Mouse (Mus musculus): ENCODE measurements around the gene March8. TPM values are rescaled to one million over a fixed set of nuclear protein-coding genes. Genes with fewer than 3 reads are reported as not detected.

March8 gene
- total RNA-seq, 2 experiments from 2014 or later: 4.7 to 15.1 TPM

- no peak for ATAC-seq (ENCODE audit: poor library complexity, severe bottlenecking)
These were observed 68.9 kb downstream of the March8 start for GRCm38 (mm10) chr6:116406680-116407079.

- no peak for ATAC-seq (ENCODE audit: poor library complexity, severe bottlenecking)
These were observed 69.4 kb downstream of the March8 start for GRCm38 (mm10) chr6:116407216-116407615.

DNA sequence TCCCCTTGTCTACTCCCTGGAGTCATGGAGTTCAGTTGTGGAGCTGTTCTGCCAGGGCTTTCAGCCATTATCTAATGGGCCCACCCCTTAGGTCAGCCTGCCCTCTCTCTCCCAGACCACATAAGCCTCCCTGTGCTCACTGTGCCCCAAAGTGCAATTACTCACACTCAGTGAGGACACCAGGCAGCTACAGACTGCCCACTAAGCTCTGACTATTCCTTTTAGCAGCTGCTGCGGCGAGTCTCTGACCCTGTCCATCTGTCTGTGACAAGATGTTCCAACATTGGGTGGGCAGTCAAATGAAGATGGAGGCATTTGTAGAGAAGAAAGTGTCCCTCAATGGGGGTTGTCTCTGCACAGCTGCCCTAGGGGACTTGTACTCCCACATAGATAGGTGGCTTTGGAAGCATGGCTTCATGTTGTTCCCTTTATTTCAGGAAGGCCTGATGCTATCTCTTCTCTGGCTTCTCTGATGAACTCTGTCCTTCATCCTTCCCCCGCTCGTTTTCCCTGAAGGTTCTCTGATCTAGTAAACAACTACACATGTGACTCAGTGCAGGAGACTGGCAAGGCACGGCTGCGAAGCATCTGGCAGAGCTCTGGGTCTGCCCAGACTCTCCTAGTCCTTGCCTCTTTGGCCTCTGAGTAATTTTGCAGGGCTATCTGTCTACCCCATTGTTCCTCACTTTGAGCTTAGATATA lies 70.3 kb downstream of the March8 start:
- ATAC-seq (ENCODE audit: poor library complexity, severe bottlenecking): no peak

DNA sequence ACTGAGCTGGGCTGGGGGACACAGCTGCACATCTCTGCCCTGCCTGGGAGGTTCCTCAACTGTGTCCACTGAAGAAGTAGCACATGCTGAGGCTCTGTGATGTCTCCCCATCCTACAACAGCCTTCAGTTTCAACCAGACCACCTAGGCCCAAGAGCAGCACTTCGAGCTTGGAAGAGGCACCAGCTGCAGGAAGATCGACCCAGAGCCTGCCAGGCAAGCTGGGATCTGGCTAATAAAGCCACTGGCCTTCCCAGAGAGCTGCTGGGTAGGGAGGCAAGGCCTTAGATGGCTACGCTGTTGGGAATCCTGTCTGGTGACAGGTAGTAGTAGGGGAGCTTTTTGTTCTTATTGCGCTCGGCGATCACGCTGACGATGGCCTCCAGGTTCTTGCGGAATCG lies 72.6 kb downstream of the March8 start:
- no peak for ATAC-seq (ENCODE audit: poor library complexity, severe bottlenecking)

- ATAC-seq (ENCODE audit: poor library complexity, severe bottlenecking): no peak
These were observed 73.9 kb downstream of the March8 start for GRCm38 (mm10) chr6:116411716-116412115.

DNA sequence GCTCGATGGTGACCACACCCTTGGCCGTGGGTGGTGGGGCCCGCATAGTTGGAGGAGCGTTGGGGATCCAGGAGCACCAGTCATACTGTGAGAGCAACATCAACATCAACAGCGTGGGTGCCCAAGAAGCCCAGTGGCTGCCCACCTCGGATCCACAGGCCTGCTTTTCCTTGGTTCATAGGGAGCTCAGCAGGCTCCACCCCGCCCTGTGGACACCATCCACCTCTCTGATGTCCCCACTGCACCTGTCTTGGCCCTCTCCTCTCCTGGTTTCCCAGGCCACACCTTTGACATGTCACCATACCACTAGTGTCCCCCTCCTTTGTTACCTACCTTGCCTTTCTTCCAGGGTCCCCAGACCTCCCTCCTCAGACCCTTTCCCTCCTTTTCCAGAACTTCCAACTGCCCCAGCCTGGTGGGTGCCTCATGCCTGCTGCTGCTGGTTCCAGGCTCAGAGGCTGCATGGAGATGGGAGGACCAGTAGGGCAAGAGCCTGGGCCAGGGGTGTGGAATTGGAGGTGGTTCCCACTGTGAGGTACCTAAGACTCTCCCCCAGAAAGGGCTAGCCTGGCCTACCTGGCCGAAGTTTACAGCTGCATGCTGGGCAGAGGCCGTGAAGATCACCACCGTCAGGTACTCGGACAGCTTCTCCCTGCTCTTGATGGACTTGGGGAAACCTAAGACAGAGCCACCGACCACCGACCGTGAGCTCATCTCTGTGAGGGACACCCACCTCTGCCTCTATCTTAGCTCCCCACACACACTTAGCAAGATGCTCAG lies 74.9 kb downstream of the March8 start:
- no peak for ATAC-seq (ENCODE audit: poor library complexity, severe bottlenecking)

DNA sequence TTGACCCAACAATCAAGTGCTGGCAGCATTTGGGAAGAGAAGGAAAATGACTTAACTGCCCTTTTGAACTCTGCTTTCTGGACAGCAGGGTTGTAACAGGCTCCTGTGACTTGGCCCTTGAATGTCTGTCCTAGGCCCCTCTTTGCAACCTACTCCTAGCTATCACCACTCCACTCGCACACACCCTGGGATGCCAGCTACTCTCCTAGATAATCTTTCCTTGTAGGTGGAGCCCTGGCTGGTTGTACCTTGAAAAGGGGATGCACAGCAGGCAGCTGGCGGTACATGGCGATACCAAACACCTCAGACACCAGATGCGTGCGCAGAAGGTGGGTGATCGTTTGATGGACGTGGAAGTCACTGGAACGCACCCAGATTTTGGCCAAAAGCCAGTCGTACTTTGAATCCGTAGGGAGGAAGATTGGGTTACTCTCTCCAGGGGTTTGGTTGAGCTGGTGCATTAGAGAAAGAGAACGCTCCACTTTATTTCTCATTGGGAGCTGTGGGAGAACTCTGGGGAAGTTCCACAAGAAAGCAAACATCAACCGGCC lies 77.4 kb downstream of the March8 start:
- ATAC-seq (ENCODE audit: poor library complexity, severe bottlenecking): no peak

DNA sequence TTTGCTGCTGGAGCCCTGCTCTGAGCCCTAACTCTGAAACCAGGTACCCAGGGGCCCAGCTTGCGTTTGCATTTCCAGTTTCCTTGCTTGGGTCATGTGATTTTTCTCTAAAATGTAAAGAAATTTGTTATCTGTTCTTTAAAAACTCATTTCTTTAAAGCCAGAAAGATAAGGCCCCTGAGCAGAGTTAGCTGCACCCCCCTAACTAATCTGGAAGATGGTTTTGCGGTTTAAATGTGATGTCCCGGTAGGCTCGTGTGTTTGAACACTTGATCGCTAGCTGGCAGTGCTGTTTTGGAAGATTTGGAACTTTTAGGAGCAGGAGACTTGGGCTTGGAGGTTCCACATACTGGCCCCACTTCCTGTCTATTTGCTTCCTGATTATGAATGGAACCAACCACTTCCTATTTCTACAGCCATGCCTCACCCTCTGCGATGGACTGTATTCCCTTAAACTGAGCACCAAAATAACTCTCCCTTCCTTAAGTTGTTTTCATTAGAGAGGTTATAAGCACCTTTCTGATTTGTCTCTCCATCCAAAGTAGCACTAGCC lies 78.3 kb downstream of the March8 start:
- peak; percentile 50 for ATAC-seq (ENCODE audit: poor library complexity, severe bottlenecking)

DNA sequence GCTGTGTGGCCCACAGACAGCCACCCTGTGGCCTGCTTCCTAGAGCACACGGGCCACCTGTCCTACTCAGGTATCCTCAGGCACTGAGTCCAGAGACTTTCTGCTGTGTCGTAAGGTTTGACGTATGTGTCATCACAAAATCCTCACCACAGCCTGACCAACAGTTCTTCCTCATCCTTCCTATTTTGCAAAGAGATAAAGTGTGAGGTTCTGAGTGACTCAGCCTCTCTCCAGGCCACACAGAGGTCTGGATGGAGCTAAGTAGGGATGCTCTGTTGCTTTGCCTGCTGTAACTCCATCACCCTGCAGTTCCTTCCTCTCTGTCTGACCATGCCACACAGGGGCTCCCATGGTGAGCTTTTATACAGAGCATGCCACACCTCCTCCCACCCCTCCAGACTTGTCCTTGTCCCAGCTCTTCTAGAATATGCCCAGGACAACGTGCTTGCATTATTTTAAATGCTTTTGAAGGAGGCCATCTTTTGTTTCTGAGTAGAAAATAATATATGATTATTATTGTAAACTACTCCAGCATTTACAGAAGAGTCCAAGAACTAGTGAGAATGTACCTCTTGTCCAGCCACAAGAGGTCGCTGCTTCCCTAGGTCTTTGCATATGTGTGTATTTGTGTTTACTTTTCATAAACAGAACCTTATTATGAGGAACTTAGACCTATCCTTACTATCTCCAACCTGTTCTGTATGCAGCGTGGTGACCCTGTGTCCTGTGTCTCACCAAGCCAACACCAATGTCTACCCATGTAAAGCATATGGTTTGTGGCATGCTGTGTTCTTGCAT lies 79.9 kb downstream of the March8 start:
- peak; percentile 92 for ATAC-seq (ENCODE audit: poor library complexity, severe bottlenecking)

- no peak for ATAC-seq (ENCODE audit: poor library complexity, severe bottlenecking)
These were observed 80.7 kb downstream of the March8 start for GRCm38 (mm10) chr6:116418487-116418886.

DNA sequence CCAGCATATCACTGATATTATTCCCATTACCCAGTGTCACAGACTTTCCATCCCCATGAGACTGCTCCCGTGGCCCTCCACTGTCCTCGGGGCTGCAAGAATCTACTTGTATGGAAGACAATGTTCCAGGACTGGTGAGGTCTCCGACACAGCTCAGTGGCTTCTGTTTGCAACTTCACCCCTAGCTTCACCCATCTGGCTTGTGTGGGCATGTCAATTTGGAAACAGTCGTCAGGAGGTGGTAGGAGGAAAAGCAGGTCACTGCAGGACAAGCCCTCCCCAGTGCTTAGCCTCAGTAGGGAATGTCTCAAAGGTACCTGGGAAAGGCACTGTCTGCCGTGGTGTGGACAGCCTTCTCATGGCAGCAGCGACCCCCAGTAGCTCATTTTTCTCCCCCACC lies 81.9 kb downstream of the March8 start:
- no peak for ATAC-seq (ENCODE audit: poor library complexity, severe bottlenecking)

DNA sequence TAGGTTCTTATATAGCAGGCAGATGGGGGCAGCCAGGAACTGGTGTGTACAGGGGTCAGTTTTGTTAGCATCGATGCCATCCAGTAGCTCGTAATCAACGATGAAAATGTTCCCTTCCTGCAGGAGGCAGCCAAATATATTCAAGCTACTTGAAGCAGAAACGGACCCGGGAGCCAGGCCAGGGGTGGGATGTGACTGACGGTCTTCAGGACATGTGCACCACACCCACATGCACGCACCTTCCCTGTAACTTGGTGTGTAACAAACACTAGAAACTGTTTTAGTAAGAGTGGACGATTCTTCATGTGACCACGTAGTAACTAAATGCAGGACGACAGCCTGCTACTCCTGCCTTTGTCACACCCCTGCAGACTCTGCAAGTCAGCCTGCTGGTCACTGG lies 82.4 kb downstream of the March8 start:
- no peak for ATAC-seq (ENCODE audit: poor library complexity, severe bottlenecking)

GRCm38 (mm10) chr6:116422991-116423390 lies 85.2 kb downstream of the March8 start:
- peak; percentile 79 for ATAC-seq (ENCODE audit: poor library complexity, severe bottlenecking)

DNA sequence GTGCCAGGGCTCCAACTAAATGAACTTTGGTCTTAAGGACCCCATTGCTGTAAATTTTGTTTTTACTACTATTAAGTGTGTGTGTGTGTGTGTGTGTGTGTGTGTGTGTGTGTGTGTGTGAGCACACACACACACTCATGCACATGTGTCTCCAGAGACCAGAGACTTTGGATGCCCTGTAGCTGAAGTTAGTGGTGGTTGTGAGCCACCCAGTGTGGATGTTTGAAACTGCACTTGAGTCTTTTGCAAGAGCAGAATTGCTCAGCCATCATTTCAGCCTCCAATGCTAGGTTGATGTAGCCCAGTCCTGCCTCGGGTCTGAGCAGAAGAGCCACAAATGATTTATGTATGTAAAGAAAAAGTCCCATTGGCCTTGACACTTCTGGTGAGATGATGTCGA lies 85.8 kb downstream of the March8 start:
- ATAC-seq (ENCODE audit: poor library complexity, severe bottlenecking): peak; percentile 66

- ATAC-seq (ENCODE audit: poor library complexity, severe bottlenecking): peak; percentile 10; the same call in 1 of the 2 replicates
These were observed 89.7 kb downstream of the March8 start for GRCm38 (mm10) chr6:116427552-116427951.

DNA sequence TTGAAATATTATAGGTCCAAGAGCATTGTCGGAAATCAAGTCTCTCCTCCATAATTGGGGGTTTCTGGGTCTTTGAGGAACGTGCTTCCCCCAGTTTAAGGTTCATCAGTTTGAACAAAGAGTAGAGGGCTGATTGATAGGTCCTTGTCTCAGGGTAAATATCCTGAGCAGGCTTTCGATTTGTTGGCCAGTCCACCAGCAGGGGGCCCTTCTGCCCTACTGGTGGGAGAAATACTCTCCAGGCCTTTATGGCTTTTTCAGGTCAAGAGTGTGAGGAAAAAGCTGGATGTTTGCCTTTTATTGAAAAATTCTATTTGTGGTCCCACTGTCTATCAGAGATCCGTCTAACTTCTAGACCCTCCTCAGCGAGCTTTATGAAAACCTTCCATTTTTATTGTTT lies 90.5 kb downstream of the March8 start:
- ATAC-seq (ENCODE audit: poor library complexity, severe bottlenecking): peak; percentile 67

DNA sequence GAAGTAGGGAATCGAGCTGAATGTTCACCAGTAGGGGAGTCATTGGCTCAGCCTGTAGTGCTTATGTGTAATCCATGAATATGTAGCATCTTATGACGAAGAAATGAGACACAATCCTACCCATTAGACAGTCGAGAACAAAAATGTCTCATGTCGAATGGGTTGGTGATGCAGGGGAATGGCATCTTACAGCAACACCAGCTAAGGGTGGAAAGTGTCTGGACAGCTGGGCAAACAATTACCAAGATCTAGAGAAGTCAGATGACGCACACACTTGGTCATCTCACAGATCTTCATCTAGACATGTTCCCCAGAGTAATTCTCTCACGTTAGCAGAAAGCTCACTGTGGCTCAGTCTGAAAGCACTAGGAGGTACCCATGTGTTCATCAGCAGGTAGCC lies 101.0 kb downstream of the March8 start:
- no peak for ATAC-seq (ENCODE audit: poor library complexity, severe bottlenecking)

DNA sequence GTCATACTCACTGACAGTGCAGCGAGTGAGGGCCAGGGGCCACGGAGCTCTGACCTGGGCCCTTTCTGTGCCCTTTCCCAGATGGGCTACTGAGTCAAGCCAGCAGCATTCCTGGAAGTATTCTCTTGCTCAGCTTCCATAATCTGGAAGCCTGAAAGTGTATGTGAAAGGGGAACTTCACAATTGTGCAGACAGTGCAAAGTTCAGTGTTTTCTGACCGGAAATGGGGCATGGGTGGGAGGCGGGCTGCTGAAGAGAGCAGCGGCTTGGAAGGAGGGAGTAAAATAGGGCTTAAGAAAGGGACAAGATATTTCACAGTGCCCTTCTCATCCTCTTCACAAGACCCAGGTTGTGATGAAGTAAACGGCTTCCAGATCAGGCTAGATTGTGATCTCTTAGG lies 101.7 kb downstream of the March8 start:
- ATAC-seq (ENCODE audit: poor library complexity, severe bottlenecking): no peak

DNA sequence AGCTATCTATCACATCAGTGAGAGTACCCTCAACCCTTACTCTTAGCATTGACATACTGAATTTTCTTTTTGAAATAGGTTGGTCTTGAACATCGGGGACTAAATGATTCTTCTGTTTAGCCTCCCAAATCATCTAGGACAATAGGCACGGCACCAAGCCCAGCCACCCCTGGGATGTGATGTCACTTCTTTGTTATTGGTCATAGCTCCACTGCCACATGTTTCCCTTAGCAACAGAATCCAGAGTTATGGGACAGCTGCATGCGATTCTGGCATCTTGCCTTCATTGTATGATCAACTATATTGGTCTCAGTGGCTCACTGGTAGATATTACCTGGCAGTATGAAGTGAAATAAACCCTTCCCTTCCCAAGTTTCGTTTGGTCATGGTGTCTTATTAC lies 102.6 kb downstream of the March8 start:
- no peak for ATAC-seq (ENCODE audit: poor library complexity, severe bottlenecking)

- ATAC-seq (ENCODE audit: poor library complexity, severe bottlenecking): no peak
These were observed 103.0 kb downstream of the March8 start for GRCm38 (mm10) chr6:116440849-116441248.

DNA sequence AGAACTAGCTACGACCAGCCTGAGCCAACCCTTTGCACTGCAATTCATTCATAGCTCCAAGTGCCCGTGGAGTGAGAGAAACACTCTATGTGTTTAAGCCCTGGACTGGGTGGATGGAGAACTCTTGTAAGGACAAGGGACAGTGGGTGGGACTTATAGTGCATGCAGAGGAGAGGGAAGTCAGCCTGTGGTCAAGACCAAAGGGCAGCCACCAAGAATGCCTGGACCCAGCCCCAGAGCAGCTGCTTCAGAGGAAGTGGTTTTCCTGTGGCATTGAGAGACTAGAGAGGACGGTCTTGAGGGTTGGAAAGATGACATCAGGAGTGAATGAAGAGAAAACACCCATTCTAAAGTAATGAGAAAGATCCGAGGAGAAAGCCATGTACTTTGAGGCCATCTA lies 118.0 kb downstream of the March8 start:
- peak; percentile 72 for ATAC-seq (ENCODE audit: poor library complexity, severe bottlenecking)
